Mouse (Mus musculus) thymus, adult 2 months (tissue): Measurements from ENCODE around the gene Ncf1.

Experiments
- CTCF ChIP-seq: fragments of 200-500 bp; IDR thresholded peaks from 2 replicates; pipeline ENCODE4 v1.5.1; 2012; ENCODE audit warnings: mild to moderate bottlenecking, control low read depth, low read length, moderate library complexity, borderline replicate concordance; ENCODE audit not compliant: control insufficient read depth, poor library complexity, insufficient read depth; ENCODE audit errors: extremely low read depth
- POLR2A ChIP-seq: fragments of 200-500 bp; IDR thresholded peaks from 2 replicates; pipeline ENCODE4 v1.6.1; 2012; ENCODE audit warnings: mild to moderate bottlenecking, low read length, control low read depth, moderate library complexity; ENCODE audit not compliant: control insufficient read depth, poor library complexity, insufficient read depth; ENCODE audit errors: extremely low read depth

- TF ChIP-seq POLR2A (no peak), CTCF (no peak)
These were observed 14.4 kb upstream of the Ncf1 start for GRCm38 (mm10) chr5:134243661-134244436.
